Mouse (Mus musculus) liver, embryonic 14.5 days (tissue): Measurements from ENCODE around the gene Zfp652.

Source experiments
- CTCF ChIP-seq: IDR thresholded peaks from 2 replicates; pipeline ENCODE4 v1.5.1; 2016; ENCODE audit warnings: antibody characterized with exemption, low read depth, control low read depth
- EP300 ChIP-seq: IDR thresholded peaks from 2 replicates; pipeline ENCODE4 v1.6.1; 2016; ENCODE audit warnings: antibody characterized with exemption, low read depth

DNA sequence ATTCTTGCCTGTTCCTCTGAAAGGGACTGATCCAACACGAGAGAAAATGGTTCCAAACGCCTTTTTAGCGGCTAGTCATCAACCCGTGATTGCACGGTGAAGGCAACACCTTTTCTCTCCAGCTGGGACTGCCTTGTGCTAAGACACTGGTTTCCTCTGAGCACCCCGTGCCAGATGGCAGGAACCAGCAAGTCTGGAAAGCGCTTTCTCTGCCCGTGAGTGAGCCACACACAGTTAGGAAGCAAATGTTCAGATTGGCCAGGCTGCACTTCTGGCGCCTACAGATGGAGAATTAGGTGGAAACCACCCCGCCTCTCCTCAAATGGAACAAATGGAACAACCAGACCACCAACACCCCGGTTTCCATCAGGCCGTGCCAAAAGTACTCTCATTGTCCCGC lies 79.3 kb downstream of the Zfp652 start:
- TF ChIP-seq CTCF (no peak), EP300 (no peak)
